Mouse (Mus musculus) hindbrain, embryonic 11.5 days (tissue): Measurements from ENCODE around the gene Chd3. TPM values are rescaled to one million over a fixed set of nuclear protein-coding genes. Genes with fewer than 3 reads are reported as not detected.

Experiments
- ATAC-seq: fragments of 200-750 bp; cut with Nextera tagmentation; 2 replicates; pipeline ENCODE4 v1.8.0; 2017; ENCODE audit warnings: mild to moderate bottlenecking, moderate TSS enrichment, moderate library complexity; ENCODE audit not compliant: low FRiP score
- DNase-seq: peaks from one replicate; pipeline ENCODE4 v3.0.0-alpha.2; 2015; ENCODE audit warnings: low spot score
- H3K27ac ChIP-seq: fragments of 300-500 bp; sonication (generic); 2 replicates; pipeline ENCODE4 v1.5.1; 2014; ENCODE audit warnings: mild to moderate bottlenecking, low read depth, low read length
- H3K27me3 ChIP-seq: fragments of 300-500 bp; sonication (generic); 2 replicates; pipeline ENCODE4 v1.6.1; 2014; ENCODE audit warnings: mild to moderate bottlenecking, low read length, moderate library complexity, mixed read lengths; ENCODE audit not compliant: control insufficient read depth, insufficient read depth
- H3K36me3 ChIP-seq: fragments of 300-500 bp; sonication (generic); 2 replicates; pipeline ENCODE4 v1.6.1; 2014; ENCODE audit warnings: mild to moderate bottlenecking, low read length, moderate library complexity, mixed read lengths; ENCODE audit not compliant: control insufficient read depth, insufficient read depth
- H3K4me1 ChIP-seq: fragments of 300-500 bp; sonication (generic); replicated peaks from 2 replicates; pipeline ENCODE4 v1.6.1; 2014; ENCODE audit warnings: low read length, mixed read lengths; ENCODE audit not compliant: control insufficient read depth, insufficient read depth
- H3K4me2 ChIP-seq: fragments of 300-500 bp; sonication (generic); replicated peaks from 2 replicates; pipeline ENCODE4 v1.6.1; 2014; ENCODE audit warnings: mild to moderate bottlenecking, low read depth, low read length
- H3K4me3 ChIP-seq: fragments of 300-500 bp; sonication (generic); 2 replicates; pipeline ENCODE4 v1.5.1; 2014; ENCODE audit warnings: low read depth, low read length
- H3K9ac ChIP-seq: fragments of 300-500 bp; sonication (generic); 2 replicates; pipeline ENCODE4 v1.6.1; 2014; ENCODE audit warnings: low read depth, low read length
- H3K9me3 ChIP-seq: fragments of 300-500 bp; sonication (generic); 2 replicates; pipeline ENCODE4 v1.6.1; 2016; ENCODE audit warnings: low read length; ENCODE audit not compliant: control insufficient read depth
- WGBS: fragments of 180-500 bp; shearing (Covaris S2); extraction: QIAGEN DNeasy Blood & Tissue Kit; methylation state at CpG from one replicate; pipeline ENCODE4 v1.1.7; 2014; 5-methylcytosine and 5-hydroxymethylcytosine counted together
- polyA plus RNA-seq: library from polyadenylated mRNA; unstranded; fragments of >200 nt; fragmentation: Nextera tagmentation; extraction: Ambion mirVana; gene quantifications from 2 replicates; pipeline ENCODE4 v1.2.1, GENCODE M21; 2014

Chd3 gene
- polyA plus RNA-seq, 1 experiment from 2014 or later: 57.1 TPM

GRCm38 (mm10) chr11:69365722-69366121 is 3.5 kb downstream of the Chd3 start:
- ATAC-seq (no peak), DNase-seq (no peak)
- H3K27ac ChIP-seq: peak overlapping the region; percentile 95
- H3K27me3 ChIP-seq: no peaks in the 10 kb centered on the region
- no peaks in the 10 kb centered on the region for H3K9me3 ChIP-seq
- 27% methylated on average over 6 of the region's 6 CpGs for WGBS
- peak overlapping the region; percentile 75 for H3K4me2 ChIP-seq
- H3K36me3 ChIP-seq: no peaks in the 10 kb centered on the region
- peaks cover 19% of the 10 kb centered on the region for H3K4me1 ChIP-seq
- H3K9ac ChIP-seq: peak overlapping the region; percentile 57
- H3K4me3 ChIP-seq: peak overlapping the region; percentile 95

GRCm38 (mm10) chr11:69364910-69365309 is 4.3 kb downstream of the Chd3 start:
- no peak overlapping the region for H3K4me3 ChIP-seq
- H3K4me2 ChIP-seq: peak overlapping the region; percentile 35
- peak; percentile 20; the same call in 1 of the 2 replicates for ATAC-seq
- WGBS: 0% methylated on average over 6 of the region's 6 CpGs
- no peaks in the 10 kb centered on the region for H3K9me3 ChIP-seq
- H3K36me3 ChIP-seq: 0 out of 2 replicates have a peak, but pooled peaks cover 2% of the 10 kb centered on the region
- peak; percentile 63 for DNase-seq
- no peaks in the 10 kb centered on the region for H3K27me3 ChIP-seq
- peak overlapping the region; percentile 95 for H3K27ac ChIP-seq
- H3K4me1 ChIP-seq: peaks cover 19% of the 10 kb centered on the region
- H3K9ac ChIP-seq: peak overlapping the region; percentile 51; the same call in 1 of the 2 replicates

GRCm38 (mm10) chr11:69364376-69364775 is 4.8 kb downstream of the Chd3 start:
- ATAC-seq (no peak), DNase-seq (no peak)
- H3K27ac ChIP-seq: no peak overlapping the region
- no peaks in the 10 kb centered on the region for H3K27me3 ChIP-seq
- no peak overlapping the region for H3K4me3 ChIP-seq
- no peaks in the 10 kb centered on the region for H3K9me3 ChIP-seq
- H3K9ac ChIP-seq: no peak overlapping the region; the same call in 1 of the 2 replicates
- 56% methylated on average over 8 of the region's 8 CpGs for WGBS
- peak overlapping the region; percentile 9; the same call in 1 of the 2 replicates for H3K4me2 ChIP-seq
- 0 out of 2 replicates have a peak, but pooled peaks cover 4% of the 10 kb centered on the region for H3K36me3 ChIP-seq
- peaks cover 19% of the 10 kb centered on the region for H3K4me1 ChIP-seq

GRCm38 (mm10) chr11:69362479-69362878 is 6.7 kb downstream of the Chd3 start:
- WGBS: 86% methylated on average over 2 of the region's 2 CpGs
- H3K27me3 ChIP-seq: no peaks in the 10 kb centered on the region
- peaks cover 15% of the 10 kb centered on the region for H3K4me1 ChIP-seq
- H3K4me2 ChIP-seq: no peak overlapping the region
- no peak overlapping the region for H3K4me3 ChIP-seq
- H3K9ac ChIP-seq: no peak overlapping the region
- no peaks in the 10 kb centered on the region for H3K9me3 ChIP-seq
- peaks cover 7% of the 10 kb centered on the region; the same call in 1 of the 2 replicates for H3K36me3 ChIP-seq
- ATAC-seq (no peak), DNase-seq (no peak)
- no peak overlapping the region for H3K27ac ChIP-seq

- Histone ChIP-seq H3K27ac (no peak overlapping the region), H3K36me3 (peaks cover 10% of the 10 kb centered on the region; the same call in 1 of the 2 replicates)
Measured at GRCm38 (mm10) chr11:69362021-69362420, 7.2 kb downstream of the Chd3 start.

GRCm38 (mm10) chr11:69357690-69358089 is 11.5 kb downstream of the Chd3 start:
- H3K9me3 ChIP-seq: no peaks in the 10 kb centered on the region
- H3K36me3 ChIP-seq: peaks cover 26% of the 10 kb centered on the region
- DNase-seq (no peak), ATAC-seq (no peak)
- no peak overlapping the region for H3K4me3 ChIP-seq
- no peaks in the 10 kb centered on the region for H3K27me3 ChIP-seq
- no peak overlapping the region for H3K9ac ChIP-seq
- no peaks in the 10 kb centered on the region for H3K4me1 ChIP-seq
- no peak overlapping the region for H3K4me2 ChIP-seq
- 93% methylated on average over 12 of the region's 12 CpGs for WGBS
- H3K27ac ChIP-seq: no peak overlapping the region

More at GRCm38 (mm10) chr11:69362021-69362420, 7.2 kb downstream of the Chd3 start:
- 65% methylated on average over 7 of the region's 7 CpGs for WGBS
- no peak overlapping the region for H3K4me3 ChIP-seq
- no peak for ATAC-seq
- peaks cover 15% of the 10 kb centered on the region for H3K4me1 ChIP-seq
- DNase-seq: no peak
- H3K4me2 ChIP-seq: no peak overlapping the region
- H3K27me3 ChIP-seq: no peaks in the 10 kb centered on the region
- H3K9me3 ChIP-seq: no peaks in the 10 kb centered on the region
- H3K9ac ChIP-seq: no peak overlapping the region

- DNase-seq (no peak), ATAC-seq (no peak)
- Histone ChIP-seq H3K4me2 (no peak overlapping the region), H3K4me3 (no peak overlapping the region), H3K4me1 (no peaks in the 10 kb centered on the region), H3K27ac (no peak overlapping the region), H3K36me3 (peaks cover 30% of the 10 kb centered on the region), H3K9me3 (no peaks in the 10 kb centered on the region), H3K9ac (no peak overlapping the region), H3K27me3 (no peaks in the 10 kb centered on the region)
- WGBS: 92% methylated on average over 5 of the region's 5 CpGs
Measured at GRCm38 (mm10) chr11:69356544-69356943, 12.7 kb downstream of the Chd3 start.

GRCm38 (mm10) chr11:69346441-69346840 is 22.8 kb downstream of the Chd3 start:
- Histone ChIP-seq H3K4me1 (no peaks in the 10 kb centered on the region), H3K36me3 (peaks cover 15% of the 10 kb centered on the region), H3K9me3 (no peaks in the 10 kb centered on the region), H3K27me3 (no peaks in the 10 kb centered on the region), H3K4me2 (no peak overlapping the region), H3K27ac (no peak overlapping the region), H3K4me3 (no peak overlapping the region), H3K9ac (no peak overlapping the region)
- WGBS: 86% methylated on average over 26 of the region's 26 CpGs
- DNase-seq (no peak), ATAC-seq (no peak)
